Mouse (Mus musculus) monocyte, adult 2 months (primary cell): Measurements from ENCODE around the gene Gm648.
"Not testable (repeated sequence)": the region's sequence is repeated elsewhere in the genome, so short reads cannot be mapped to it uniquely, and the experiment has no call there.

Experiments
- DNase-seq, 2 experiments: peaks; one replicate each; pipeline ENCODE4 v3.0.0; 2022; ENCODE audit warnings: low spot score in 2 of 2, low read depth in 1 of 2

The Gm648 gene

GRCm38 (mm10) chrX:56549506-56549905 is at the start of gene Gm648:
Gene Gm648, minus strand, starts transcription at chrX:56549606.
- no peak for DNase-seq

- DNase-seq: peak; percentile 78 to 83
Observed at GRCm38 (mm10) chrX:56597887-56598640, 48.7 kb upstream of the Gm648 start, which contains the start of gene Mmgt1. Gene Mmgt1, minus strand, starts transcription at chrX:56598069.

GRCm38 (mm10) chrX:56597219-56597886 is 47.9 kb upstream of the Gm648 start:
- DNase-seq: no peak

- DNase-seq: no peak
Observed at GRCm38 (mm10) chrX:56578200-56578599, 28.8 kb upstream of the Gm648 start.

- no peak for DNase-seq
Observed at GRCm38 (mm10) chrX:56572465-56572864, 23.1 kb upstream of the Gm648 start.

- DNase-seq: no peak
Observed at GRCm38 (mm10) chrX:56553584-56553983, 4.2 kb upstream of the Gm648 start.

- no peak for DNase-seq
Observed at GRCm38 (mm10) chrX:56537162-56537561, 12.2 kb downstream of the Gm648 start.

- DNase-seq: peak in 1 of 2 experiments; percentile 12
Observed at GRCm38 (mm10) chrX:56531266-56531665, 18.1 kb downstream of the Gm648 start.

GRCm38 (mm10) chrX:56524442-56524841 is 25.0 kb downstream of the Gm648 start, which contains the start of gene Gm10477:
Gene Gm10477, plus strand, starts transcription at chrX:56524742.
- DNase-seq: not testable (repeated sequence)

GRCm38 (mm10) chrX:56497241-56497640 is 52.2 kb downstream of the Gm648 start:
- no peak for DNase-seq
